Mouse (Mus musculus): ENCODE measurements around the gene Ccna1. TPM values are rescaled to one million over a fixed set of nuclear protein-coding genes. Genes with fewer than 3 reads are reported as not detected.

The Ccna1 gene
- polyA plus RNA-seq, 1 experiment from 2014 or later = 0.05 TPM

- Histone ChIP-seq H3K4me3 (ENCODE audit: low read depth, low read length) (no peak overlapping the region), H3K9me3 (replicated peaks; ENCODE audit: control insufficient read depth, low read length) (no peaks in the 10 kb centered on the region), H3K9ac (ENCODE audit: low read depth, low read length) (no peak overlapping the region), H3K27ac (ENCODE audit: low read length) (no peak overlapping the region), H3K27me3 (ENCODE audit: control insufficient read depth, insufficient read depth, low read depth, low read length) (no peaks in the 10 kb centered on the region), H3K4me1 (ENCODE audit: control insufficient read depth, low read depth, low read length) (no peaks in the 10 kb centered on the region), H3K4me2 (ENCODE audit: low read depth, low read length) (no peak overlapping the region), H3K36me3 (ENCODE audit: control insufficient read depth, insufficient read depth) (no peaks in the 10 kb centered on the region)
- no peak for ATAC-seq (ENCODE audit: low read depth)
- 67% methylated on average over 6 of the region's 6 CpGs for WGBS (ENCODE audit: insufficient replicate concordance)
Measured at GRCm38 (mm10) chr3:55074576-55075293, 19.4 kb upstream of the Ccna1 start.

GRCm38 (mm10) chr3:55067791-55068434, 12.6 kb upstream of the Ccna1 start:
- WGBS (ENCODE audit: insufficient replicate concordance) = 22% methylated on average over 7 of the region's 7 CpGs
- H3K9me3 ChIP-seq (replicated peaks; ENCODE audit: control insufficient read depth, low read length) = no peaks in the 10 kb centered on the region

GRCm38 (mm10) chr3:55066666-55067023, 11.3 kb upstream of the Ccna1 start:
- no peak overlapping the region for H3K4me3 ChIP-seq (ENCODE audit: low read depth, low read length)
- ATAC-seq (ENCODE audit: low read depth) = no peak
- no peak overlapping the region for H3K9ac ChIP-seq (ENCODE audit: low read depth, low read length)
- H3K27ac ChIP-seq (ENCODE audit: low read length) = no peak overlapping the region
- H3K36me3 ChIP-seq (ENCODE audit: control insufficient read depth, insufficient read depth) = no peaks in the 10 kb centered on the region
- H3K4me1 ChIP-seq (ENCODE audit: control insufficient read depth, low read depth, low read length) = no peaks in the 10 kb centered on the region
- 57% methylated on average over 12 of the region's 12 CpGs for WGBS (ENCODE audit: insufficient replicate concordance)
- no peak overlapping the region for H3K4me2 ChIP-seq (ENCODE audit: low read depth, low read length)
- H3K27me3 ChIP-seq (ENCODE audit: control insufficient read depth, insufficient read depth, low read depth, low read length) = peaks cover 3% of the 10 kb centered on the region; the same call in 1 of the 2 replicates
- no peaks in the 10 kb centered on the region for H3K9me3 ChIP-seq (replicated peaks; ENCODE audit: control insufficient read depth, low read length)

More at GRCm38 (mm10) chr3:55067791-55068434, 12.6 kb upstream of the Ccna1 start:
- Histone ChIP-seq H3K36me3 (ENCODE audit: control insufficient read depth, insufficient read depth) (no peaks in the 10 kb centered on the region), H3K4me3 (ENCODE audit: low read depth, low read length) (no peak overlapping the region), H3K4me2 (ENCODE audit: low read depth, low read length) (no peak overlapping the region), H3K27me3 (ENCODE audit: control insufficient read depth, insufficient read depth, low read depth, low read length) (peaks cover 3% of the 10 kb centered on the region; the same call in 1 of the 2 replicates), H3K27ac (ENCODE audit: low read length) (no peak overlapping the region), H3K4me1 (ENCODE audit: control insufficient read depth, low read depth, low read length) (no peaks in the 10 kb centered on the region), H3K9ac (ENCODE audit: low read depth, low read length) (no peak overlapping the region)
- ATAC-seq (ENCODE audit: low read depth) = no peak

- H3K27ac ChIP-seq (ENCODE audit: low read length) = no peak overlapping the region
- H3K4me2 ChIP-seq (ENCODE audit: low read depth, low read length) = no peak overlapping the region
- no peak for ATAC-seq (ENCODE audit: low read depth)
- H3K27me3 ChIP-seq (ENCODE audit: control insufficient read depth, insufficient read depth, low read depth, low read length) = peaks cover 3% of the 10 kb centered on the region; the same call in 1 of the 2 replicates
- H3K9ac ChIP-seq (ENCODE audit: low read depth, low read length) = no peak overlapping the region
- no peaks in the 10 kb centered on the region for H3K36me3 ChIP-seq (ENCODE audit: control insufficient read depth, insufficient read depth)
- no peaks in the 10 kb centered on the region for H3K9me3 ChIP-seq (replicated peaks; ENCODE audit: control insufficient read depth, low read length)
- H3K4me1 ChIP-seq (ENCODE audit: control insufficient read depth, low read depth, low read length) = no peaks in the 10 kb centered on the region
- 37% methylated on average over 14 of the region's 14 CpGs for WGBS (ENCODE audit: insufficient replicate concordance)
- no peak overlapping the region for H3K4me3 ChIP-seq (ENCODE audit: low read depth, low read length)
Measured at GRCm38 (mm10) chr3:55065738-55066665, 10.7 kb upstream of the Ccna1 start.

GRCm38 (mm10) chr3:55064396-55064795, 9.1 kb upstream of the Ccna1 start:
- no peaks in the 10 kb centered on the region for H3K9me3 ChIP-seq (replicated peaks; ENCODE audit: control insufficient read depth, low read length)
- no peaks in the 10 kb centered on the region for H3K36me3 ChIP-seq (ENCODE audit: control insufficient read depth, insufficient read depth)
- no peak overlapping the region for H3K4me3 ChIP-seq (ENCODE audit: low read depth, low read length)
- 3% methylated on average over 2 of the region's 2 CpGs for WGBS (ENCODE audit: insufficient replicate concordance)
- ATAC-seq (ENCODE audit: low read depth) = no peak
- no peak overlapping the region for H3K4me2 ChIP-seq (ENCODE audit: low read depth, low read length)
- no peak overlapping the region for H3K27ac ChIP-seq (ENCODE audit: low read length)
- H3K4me1 ChIP-seq (ENCODE audit: control insufficient read depth, low read depth, low read length) = no peaks in the 10 kb centered on the region
- peaks cover 3% of the 10 kb centered on the region; the same call in 1 of the 2 replicates for H3K27me3 ChIP-seq (ENCODE audit: control insufficient read depth, insufficient read depth, low read depth, low read length)
- H3K9ac ChIP-seq (ENCODE audit: low read depth, low read length) = no peak overlapping the region

- Histone ChIP-seq H3K27me3 (ENCODE audit: control insufficient read depth, insufficient read depth, low read depth, low read length) (peaks cover 3% of the 10 kb centered on the region), H3K4me3 (ENCODE audit: low read depth, low read length) (no peak overlapping the region), H3K27ac (ENCODE audit: low read length) (no peak overlapping the region), H3K9ac (ENCODE audit: low read depth, low read length) (no peak overlapping the region), H3K4me2 (ENCODE audit: low read depth, low read length) (no peak overlapping the region), H3K36me3 (ENCODE audit: control insufficient read depth, insufficient read depth) (no peaks in the 10 kb centered on the region), H3K9me3 (replicated peaks; ENCODE audit: control insufficient read depth, low read length) (no peaks in the 10 kb centered on the region), H3K4me1 (ENCODE audit: control insufficient read depth, low read depth, low read length) (no peaks in the 10 kb centered on the region)
- no peak for ATAC-seq (ENCODE audit: low read depth)
- WGBS (ENCODE audit: insufficient replicate concordance) = 64% methylated on average over 9 of the region's 9 CpGs
Measured at GRCm38 (mm10) chr3:55062653-55063052, 7.4 kb upstream of the Ccna1 start.

GRCm38 (mm10) chr3:55056376-55056775, 1.1 kb upstream of the Ccna1 start:
- no peak overlapping the region for H3K27ac ChIP-seq (ENCODE audit: low read length)
- no peaks in the 10 kb centered on the region for H3K9me3 ChIP-seq (replicated peaks; ENCODE audit: control insufficient read depth, low read length)
- no peak overlapping the region for H3K4me3 ChIP-seq (ENCODE audit: low read depth, low read length)
- WGBS (ENCODE audit: insufficient replicate concordance) = 47% methylated on average over 8 of the region's 8 CpGs
- H3K4me1 ChIP-seq (ENCODE audit: control insufficient read depth, low read depth, low read length) = no peaks in the 10 kb centered on the region
- ATAC-seq (ENCODE audit: low read depth) = no peak
- H3K27me3 ChIP-seq (ENCODE audit: control insufficient read depth, insufficient read depth, low read depth, low read length) = peaks cover 27% of the 10 kb centered on the region
- no peak overlapping the region for H3K9ac ChIP-seq (ENCODE audit: low read depth, low read length)
- no peak overlapping the region for H3K4me2 ChIP-seq (ENCODE audit: low read depth, low read length)
- H3K36me3 ChIP-seq (ENCODE audit: control insufficient read depth, insufficient read depth) = no peaks in the 10 kb centered on the region

- H3K9me3 ChIP-seq (replicated peaks; ENCODE audit: control insufficient read depth, low read length) = no peaks in the 10 kb centered on the region
- H3K27me3 ChIP-seq (ENCODE audit: control insufficient read depth, insufficient read depth, low read depth, low read length) = peaks cover 27% of the 10 kb centered on the region
- 9% methylated on average over 11 of the region's 11 CpGs for WGBS (ENCODE audit: insufficient replicate concordance)
- H3K27ac ChIP-seq (ENCODE audit: low read length) = no peak overlapping the region
- no peak overlapping the region for H3K9ac ChIP-seq (ENCODE audit: low read depth, low read length)
- peak overlapping the region; percentile 60 for H3K4me2 ChIP-seq (ENCODE audit: low read depth, low read length)
- no peaks in the 10 kb centered on the region for H3K36me3 ChIP-seq (ENCODE audit: control insufficient read depth, insufficient read depth)
- ATAC-seq (ENCODE audit: low read depth) = no peak
- H3K4me3 ChIP-seq (ENCODE audit: low read depth, low read length) = no peak overlapping the region
- no peaks in the 10 kb centered on the region for H3K4me1 ChIP-seq (ENCODE audit: control insufficient read depth, low read depth, low read length)
Measured at GRCm38 (mm10) chr3:55055747-55056120, 433 bp upstream of the Ccna1 start.
